Mouse (Mus musculus) midbrain, embryonic 10.5 days (tissue): ENCODE measurements around the gene Zfp956. TPM values are rescaled to one million over a fixed set of nuclear protein-coding genes. Genes with fewer than 3 reads are reported as not detected.

Experiments
- DNase-seq: peaks from one replicate; pipeline ENCODE4 v3.0.0-alpha.2; 2017; ENCODE audit warnings: low spot score
- H3K27ac ChIP-seq: fragments of 300-500 bp; sonication (generic); replicated peaks from 2 replicates; pipeline ENCODE4 v1.5.1; 2016; ENCODE audit warnings: mild to moderate bottlenecking
- H3K27me3 ChIP-seq: fragments of 300-500 bp; sonication (generic); 2 replicates; pipeline ENCODE4 v1.6.1; 2016; ENCODE audit warnings: low read depth, mild to moderate bottlenecking; ENCODE audit not compliant: poor library complexity, severe bottlenecking
- H3K36me3 ChIP-seq: fragments of 300-500 bp; sonication (generic); 2 replicates; pipeline ENCODE4 v1.6.1; 2016; ENCODE audit warnings: mild to moderate bottlenecking, moderate library complexity
- H3K4me1 ChIP-seq: fragments of 300-500 bp; sonication (generic); 2 replicates; pipeline ENCODE4 v1.6.1; 2016
- H3K4me3 ChIP-seq: fragments of 300-500 bp; sonication (generic); 2 replicates; pipeline ENCODE4 v1.5.1; 2016; ENCODE audit warnings: mild to moderate bottlenecking, moderate library complexity
- H3K9me3 ChIP-seq: fragments of 300-500 bp; sonication (generic); replicated peaks from 2 replicates; pipeline ENCODE4 v1.6.1; 2016; ENCODE audit warnings: mild to moderate bottlenecking
- WGBS: fragments of 180-500 bp; shearing (Covaris S2); methylation state at CpG from one replicate; pipeline ENCODE4 v1.1.7; 2016; 5-methylcytosine and 5-hydroxymethylcytosine counted together
- polyA plus RNA-seq: library from polyadenylated mRNA; unstranded; fragments of >200 nt; fragmentation: Nextera tagmentation; extraction: Ambion mirVana; gene quantifications from 2 replicates; pipeline ENCODE4 v1.2.1, GENCODE M21; 2016

The Zfp956 gene
- polyA plus RNA-seq, result 6.8 and 7.5 TPM in 2 replicates

- peak; percentile 93 for DNase-seq
Measured at GRCm38 (mm10) chr6:47953191-47953726, at the start of gene Zfp956. TSS of gene Zfp956 (plus strand) at chr6:47953390.

GRCm38 (mm10) chr6:47903587-47903986, 49.6 kb upstream of the Zfp956 start:
- DNase-seq, result no peak
- H3K9me3 ChIP-seq, result no peaks in the 10 kb centered on the region; the same call in 1 of the 2 replicates
- 81% methylated on average over 4 of the region's 4 CpGs for WGBS
- H3K36me3 ChIP-seq, result peaks cover 98% of the 10 kb centered on the region
- H3K4me3 ChIP-seq, result no peak overlapping the region
- H3K4me1 ChIP-seq, result peaks cover 7% of the 10 kb centered on the region
- peaks cover 43% of the 10 kb centered on the region for H3K27me3 ChIP-seq
- H3K27ac ChIP-seq, result no peak overlapping the region

More at GRCm38 (mm10) chr6:47953191-47953726, at the start of gene Zfp956:
- WGBS, result under 1% methylated on average over 31 of the region's 31 CpGs
- Histone ChIP-seq H3K9me3 (no peaks in the 10 kb centered on the region), H3K27ac (peak within 1 kb of the TSS; percentile 79), H3K4me1 (peaks cover 11% of the 10 kb centered on the region), H3K4me3 (peak within 1 kb of the TSS; percentile 76), H3K36me3 (0 out of 2 replicates have a peak, but pooled peaks cover 15% of the 10 kb centered on the region), H3K27me3 (peaks cover 9% of the 10 kb centered on the region; the same call in 1 of the 2 replicates)

GRCm38 (mm10) chr6:47904361-47904760, 48.8 kb upstream of the Zfp956 start:
- H3K4me1 ChIP-seq, result peaks cover 7% of the 10 kb centered on the region
- H3K27me3 ChIP-seq, result peaks cover 43% of the 10 kb centered on the region
- no peak overlapping the region for H3K27ac ChIP-seq
- H3K36me3 ChIP-seq, result peaks cover 93% of the 10 kb centered on the region
- H3K9me3 ChIP-seq, result no peaks in the 10 kb centered on the region; the same call in 1 of the 2 replicates
- peak overlapping the region; percentile 29 for H3K4me3 ChIP-seq
- DNase-seq, result no peak
- 24% methylated on average over 19 of the region's 19 CpGs for WGBS

GRCm38 (mm10) chr6:47904917-47905695, 48.1 kb upstream of the Zfp956 start:
- DNase-seq, result no peak
- no peaks in the 10 kb centered on the region; the same call in 1 of the 2 replicates for H3K9me3 ChIP-seq

GRCm38 (mm10) chr6:47906326-47906725, 46.9 kb upstream of the Zfp956 start:
- H3K27ac ChIP-seq, result no peak overlapping the region
- peaks cover 43% of the 10 kb centered on the region for H3K27me3 ChIP-seq
- no peak for DNase-seq
- 90% methylated on average over 5 of the region's 5 CpGs for WGBS
- H3K36me3 ChIP-seq, result peaks cover 73% of the 10 kb centered on the region
- H3K4me3 ChIP-seq, result no peak overlapping the region
- H3K9me3 ChIP-seq, result no peaks in the 10 kb centered on the region; the same call in 1 of the 2 replicates
- H3K4me1 ChIP-seq, result peaks cover 7% of the 10 kb centered on the region

More at GRCm38 (mm10) chr6:47904917-47905695, 48.1 kb upstream of the Zfp956 start:
- peaks cover 43% of the 10 kb centered on the region for H3K27me3 ChIP-seq
- WGBS, result 46% methylated on average over 44 of the region's 44 CpGs
- H3K4me1 ChIP-seq, result peaks cover 7% of the 10 kb centered on the region
- peaks cover 86% of the 10 kb centered on the region for H3K36me3 ChIP-seq
- H3K27ac ChIP-seq, result no peak overlapping the region
- peak overlapping the region; percentile 29; the same call in 1 of the 2 replicates for H3K4me3 ChIP-seq

GRCm38 (mm10) chr6:47909007-47909406, 44.2 kb upstream of the Zfp956 start:
- 71% methylated on average over 1 of the region's 1 CpGs for WGBS

GRCm38 (mm10) chr6:47911650-47912049, 41.5 kb upstream of the Zfp956 start:
- Histone ChIP-seq H3K9me3 (no peaks in the 10 kb centered on the region), H3K4me3 (no peak overlapping the region), H3K27me3 (no peaks in the 10 kb centered on the region), H3K4me1 (no peaks in the 10 kb centered on the region), H3K27ac (no peak overlapping the region), H3K36me3 (peaks cover 20% of the 10 kb centered on the region)
- no peak for DNase-seq
- 69% methylated on average over 1 of the region's 1 CpGs for WGBS

More at GRCm38 (mm10) chr6:47909007-47909406, 44.2 kb upstream of the Zfp956 start:
- Histone ChIP-seq H3K36me3 (peaks cover 47% of the 10 kb centered on the region), H3K27ac (no peak overlapping the region), H3K9me3 (no peaks in the 10 kb centered on the region; the same call in 1 of the 2 replicates), H3K4me1 (peaks cover 7% of the 10 kb centered on the region), H3K27me3 (peaks cover 21% of the 10 kb centered on the region), H3K4me3 (no peak overlapping the region)
- DNase-seq, result no peak

- Histone ChIP-seq H3K27ac (no peak overlapping the region), H3K27me3 (no peaks in the 10 kb centered on the region), H3K9me3 (no peaks in the 10 kb centered on the region), H3K4me1 (no peaks in the 10 kb centered on the region), H3K4me3 (no peak overlapping the region), H3K36me3 (peaks cover 7% of the 10 kb centered on the region; the same call in 1 of the 2 replicates)
- WGBS, result 68% methylated on average over 3 of the region's 3 CpGs
- DNase-seq, result no peak
Measured at GRCm38 (mm10) chr6:47912991-47913390, 40.2 kb upstream of the Zfp956 start.

- 85% methylated on average over 5 of the region's 5 CpGs for WGBS
- Histone ChIP-seq H3K4me3 (no peak overlapping the region), H3K4me1 (peaks cover 11% of the 10 kb centered on the region), H3K27ac (no peak overlapping the region), H3K27me3 (no peaks in the 10 kb centered on the region), H3K9me3 (no peaks in the 10 kb centered on the region), H3K36me3 (no peaks in the 10 kb centered on the region)
- no peak for DNase-seq
Measured at GRCm38 (mm10) chr6:47917051-47917450, 36.1 kb upstream of the Zfp956 start.

GRCm38 (mm10) chr6:47918768-47919274, 34.4 kb upstream of the Zfp956 start:
- Histone ChIP-seq H3K36me3 (peaks cover 4% of the 10 kb centered on the region; the same call in 1 of the 2 replicates), H3K27me3 (no peaks in the 10 kb centered on the region), H3K9me3 (no peaks in the 10 kb centered on the region), H3K4me1 (peaks cover 15% of the 10 kb centered on the region), H3K4me3 (no peak overlapping the region), H3K27ac (no peak overlapping the region)
- DNase-seq, result no peak
- 80% methylated on average over 3 of the region's 3 CpGs for WGBS

- no peaks in the 10 kb centered on the region for H3K27me3 ChIP-seq
- peak overlapping the region; percentile 96 for H3K27ac ChIP-seq
- no peaks in the 10 kb centered on the region for H3K9me3 ChIP-seq
- peaks cover 15% of the 10 kb centered on the region for H3K4me1 ChIP-seq
- H3K4me3 ChIP-seq, result peak overlapping the region; percentile 89
- 28% methylated on average over 11 of the region's 11 CpGs for WGBS
- peaks cover 4% of the 10 kb centered on the region; the same call in 1 of the 2 replicates for H3K36me3 ChIP-seq
- no peak for DNase-seq
Measured at GRCm38 (mm10) chr6:47919646-47920446, 33.3 kb upstream of the Zfp956 start.
